Mouse (Mus musculus) urinary bladder, adult 2 months (tissue): Measurements from ENCODE around the gene Fbxo42. TPM values are rescaled to one million over a fixed set of nuclear protein-coding genes. Genes with fewer than 3 reads are reported as not detected.
A peak's percentile ranks its signal among the peaks of the same experiment; 100 is the strongest.

Source experiments
- DNase-seq: peaks from one replicate; pipeline ENCODE4 v3.0.0; 2022; ENCODE audit warnings: low spot score
- polyA plus RNA-seq: library from polyadenylated mRNA; depleted of rRNA; stranded (reverse); fragments of >200 nt; gene quantifications from 2 replicates; pipeline ENCODE4 v1.2.3, GENCODE M21; 2012

The Fbxo42 gene
- polyA plus RNA-seq, 1 experiment = 12.2 TPM

- no peak for DNase-seq
These were observed 28.1 kb downstream of the Fbxo42 start for GRCm38 (mm10) chr4:141175783-141176182.

GRCm38 (mm10) chr4:141176328-141176838 is 28.7 kb downstream of the Fbxo42 start:
- no peak for DNase-seq

- no peak for DNase-seq
These were observed 30.8 kb downstream of the Fbxo42 start for GRCm38 (mm10) chr4:141178500-141178899.

DNA sequence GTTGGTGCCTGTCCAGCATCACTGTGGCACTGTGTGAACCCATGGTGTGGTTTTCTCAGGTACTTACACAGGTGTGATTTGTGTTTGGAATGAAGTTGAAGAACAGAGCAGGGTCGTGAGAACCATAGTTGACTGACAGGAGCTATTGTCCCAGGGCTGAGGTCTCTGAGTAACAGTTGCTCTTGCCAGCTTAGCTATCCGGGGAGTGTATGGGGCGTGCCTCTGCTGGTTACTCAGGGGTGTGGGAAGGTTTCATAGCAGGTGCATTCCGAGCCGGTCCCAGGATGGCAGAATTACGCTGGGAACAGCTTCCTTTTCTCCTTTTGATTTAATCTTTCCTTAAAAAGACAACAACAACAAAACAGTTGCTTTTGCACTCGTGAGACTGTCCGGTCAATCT is 33.1 kb downstream of the Fbxo42 start:
- no peak for DNase-seq

GRCm38 (mm10) chr4:141181981-141182380 is 34.3 kb downstream of the Fbxo42 start:
- no peak for DNase-seq

DNA sequence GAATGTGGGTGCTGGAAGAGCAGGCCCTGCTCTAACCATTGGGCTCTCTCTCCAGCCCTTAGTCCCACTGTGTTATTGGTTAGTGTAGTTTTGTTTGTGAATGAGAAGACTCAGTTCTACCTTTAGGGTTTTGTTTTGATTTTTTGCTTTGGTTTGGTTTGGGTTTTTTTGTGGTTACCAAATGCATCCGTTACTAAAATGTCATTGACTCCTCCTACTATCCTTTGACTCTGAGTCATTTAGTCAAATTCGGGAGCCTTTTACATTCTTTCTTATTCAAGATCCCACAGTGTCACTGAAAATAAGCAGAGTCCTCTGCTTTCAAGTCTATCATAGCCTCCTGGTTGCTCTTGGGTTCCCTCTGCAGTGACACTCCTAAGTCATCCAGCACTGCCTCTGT is 36.2 kb downstream of the Fbxo42 start:
- no peak for DNase-seq

GRCm38 (mm10) chr4:141184426-141184825 is 36.7 kb downstream of the Fbxo42 start:
- DNase-seq = no peak

DNA sequence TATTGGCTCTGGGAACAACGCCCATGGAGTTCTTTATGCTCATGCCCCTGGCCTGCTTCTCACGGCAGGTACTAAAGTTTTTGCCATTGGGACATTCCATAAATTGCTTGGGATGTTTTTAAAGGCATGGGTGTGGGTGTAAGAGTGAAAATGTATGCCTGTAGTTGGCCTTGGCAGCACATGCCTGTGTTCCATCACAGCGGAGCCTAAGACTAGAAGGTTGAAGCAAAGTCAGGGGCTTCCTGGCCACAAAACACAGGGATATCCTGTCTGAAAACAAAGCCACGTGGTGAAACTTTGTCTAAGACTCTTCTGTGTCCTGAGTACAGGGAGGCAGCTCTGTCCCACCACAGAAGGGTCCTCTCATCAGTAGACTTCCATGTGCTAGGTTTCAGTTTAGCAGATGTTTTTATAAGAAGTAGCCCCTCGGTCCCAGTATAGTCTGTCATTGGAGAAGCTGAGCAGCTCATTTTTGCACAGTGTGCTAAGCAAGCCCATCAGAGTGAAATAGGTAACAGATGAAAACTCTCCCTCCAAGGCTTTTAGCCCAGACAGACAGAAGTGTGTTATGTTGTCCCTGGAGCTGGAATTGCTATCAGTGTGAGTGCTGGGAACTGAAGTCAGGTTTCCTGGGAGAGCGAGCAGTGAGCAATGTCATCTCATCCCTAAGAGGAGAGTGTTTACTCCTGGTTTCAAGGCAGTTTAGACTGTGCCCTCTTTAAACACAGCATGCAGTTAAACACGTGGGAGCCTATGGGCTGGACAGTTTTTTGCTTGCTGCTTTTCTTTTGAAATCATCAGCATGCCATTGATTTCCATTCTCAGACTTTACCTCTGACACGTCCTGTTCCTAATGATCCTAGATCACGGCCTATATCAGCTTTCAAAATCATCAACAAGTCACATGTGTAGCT is 39.5 kb downstream of the Fbxo42 start:
- no peak for DNase-seq

DNA sequence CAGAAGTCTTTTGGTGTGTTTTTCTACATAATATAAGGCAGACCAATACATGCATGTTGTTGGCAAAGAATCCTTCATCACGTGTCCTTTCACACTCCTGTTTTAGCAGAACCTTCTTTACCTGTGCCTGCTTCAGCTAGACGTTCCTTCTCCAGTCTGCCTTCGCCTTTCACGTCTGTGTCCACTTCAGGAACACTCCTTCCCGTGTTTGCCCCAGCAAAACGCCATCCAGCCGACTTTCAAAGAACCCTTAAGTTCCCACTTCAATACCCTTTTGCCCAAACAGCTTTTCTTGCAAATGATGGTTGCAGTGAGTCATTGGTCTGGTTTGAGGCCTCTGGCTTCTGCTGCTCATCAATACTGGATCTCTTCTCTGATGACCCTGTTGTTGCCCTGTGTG is 43.6 kb downstream of the Fbxo42 start:
- DNase-seq = no peak

DNA sequence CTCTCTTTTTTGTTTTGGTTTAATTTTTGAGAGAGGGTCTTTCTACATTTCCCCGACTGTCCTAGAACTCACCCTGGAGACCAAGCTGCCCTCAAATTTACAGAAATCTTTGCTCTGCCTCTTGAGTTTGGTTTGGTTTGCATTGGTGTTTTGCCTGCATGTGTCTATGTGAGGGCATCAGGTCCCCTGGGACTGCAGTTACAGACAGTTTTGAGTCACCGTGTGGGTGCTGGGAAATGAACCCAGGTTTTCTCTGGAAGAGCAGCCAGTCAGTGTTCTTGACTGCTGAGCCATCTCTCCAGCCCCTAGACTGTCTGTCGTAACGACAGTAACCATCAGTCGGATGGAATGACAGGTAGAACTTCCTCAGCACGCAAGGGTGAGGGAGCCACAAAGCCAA is 46.8 kb downstream of the Fbxo42 start:
- DNase-seq = no peak

GRCm38 (mm10) chr4:141196981-141197685 is 49.4 kb downstream of the Fbxo42 start:
- DNase-seq = no peak

- no peak for DNase-seq
These were observed 49.9 kb downstream of the Fbxo42 start for GRCm38 (mm10) chr4:141197686-141198035.

GRCm38 (mm10) chr4:141200906-141201305 is 53.2 kb downstream of the Fbxo42 start:
- no peak for DNase-seq

DNA sequence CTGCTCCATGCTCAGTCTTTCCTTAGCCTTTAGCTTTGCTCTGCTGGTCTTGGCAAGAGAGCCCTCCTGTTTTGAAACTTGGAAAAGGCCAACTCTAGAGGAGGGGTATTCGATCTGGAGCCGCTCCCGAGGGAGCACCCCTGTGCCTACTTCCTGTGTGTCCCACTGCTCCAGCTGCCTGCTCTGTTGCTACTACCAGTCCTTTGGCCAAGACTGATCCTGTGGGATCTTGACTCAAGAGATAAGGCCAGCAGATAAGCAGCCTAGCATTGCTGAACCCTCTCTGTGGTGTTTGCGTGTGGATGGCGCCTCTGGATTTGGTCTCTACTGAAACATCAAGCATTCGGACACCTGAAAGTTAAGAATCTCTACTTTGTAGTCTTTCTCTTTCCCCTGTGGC is 54.5 kb downstream of the Fbxo42 start:
- DNase-seq = no peak

GRCm38 (mm10) chr4:141204580-141205061 is 56.9 kb downstream of the Fbxo42 start:
- no peak for DNase-seq

- DNase-seq = no peak
These were observed 59.4 kb downstream of the Fbxo42 start for GRCm38 (mm10) chr4:141207081-141207480.

- DNase-seq = no peak
These were observed 63.0 kb downstream of the Fbxo42 start for GRCm38 (mm10) chr4:141210524-141211219.

DNA sequence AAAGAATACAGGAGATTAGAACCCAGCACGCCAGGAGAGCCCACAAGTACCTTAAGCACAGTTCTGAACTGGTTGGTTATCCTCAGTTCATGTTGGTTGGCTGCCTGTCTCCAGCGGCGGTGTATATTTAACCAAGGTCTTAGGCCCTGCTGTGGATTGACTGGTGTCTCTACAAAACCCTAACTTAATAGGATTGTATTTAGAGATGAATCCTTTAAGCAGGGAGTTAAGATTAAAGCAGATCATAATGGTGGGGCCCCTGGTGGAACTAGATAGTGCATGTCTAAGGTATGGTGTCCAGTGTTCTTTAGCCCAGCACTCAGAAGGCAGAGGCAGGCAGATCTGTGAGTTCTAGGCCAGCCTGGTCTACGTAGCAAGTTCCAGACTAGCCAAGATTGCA is 63.9 kb downstream of the Fbxo42 start:
- DNase-seq = no peak

DNA sequence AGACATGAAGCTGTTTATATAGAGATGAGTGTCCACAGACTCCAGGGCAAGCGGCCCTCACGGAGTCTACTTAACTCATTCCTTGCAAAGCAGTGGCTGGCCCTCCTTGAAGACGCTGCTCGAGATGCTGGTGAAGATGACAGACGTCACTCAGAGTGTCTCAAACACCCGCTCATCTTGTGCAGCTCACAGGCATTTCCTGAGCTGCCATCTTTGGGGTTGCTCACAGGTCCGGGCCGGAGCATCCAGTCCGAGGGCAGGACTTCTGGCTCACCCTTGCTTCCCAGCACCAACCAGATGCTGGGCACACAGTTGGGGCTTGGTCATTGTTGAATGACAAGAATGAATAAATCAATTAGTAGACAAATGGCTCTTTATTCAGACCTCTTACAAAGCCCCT is 65.2 kb downstream of the Fbxo42 start:
- DNase-seq = no peak

GRCm38 (mm10) chr4:141213342-141213741 is 65.6 kb downstream of the Fbxo42 start:
- DNase-seq = no peak

- peak; percentile 90 for DNase-seq
These were observed 66.1 kb downstream of the Fbxo42 start, which contains the start of gene Rsg1 for GRCm38 (mm10) chr4:141213770-141214336. Gene Rsg1 (plus strand): TSS chr4:141213956.
